Mouse (Mus musculus) neural tube, embryonic 12.5 days (tissue): ENCODE results near the gene Srrm1. TPM values are rescaled to one million over a fixed set of nuclear protein-coding genes. Genes with fewer than 3 reads are reported as not detected.

ENCODE experiments used
- ATAC-seq: fragments of 200-750 bp; cut with Nextera tagmentation; 2 replicates; pipeline ENCODE4 v1.8.0; 2017; ENCODE audit warnings: low read depth, mild to moderate bottlenecking, moderate TSS enrichment, moderate library complexity; ENCODE audit not compliant: low FRiP score
- H3K27ac ChIP-seq: fragments of 300-500 bp; sonication (generic); 2 replicates; pipeline ENCODE4 v1.5.1; 2016
- H3K27me3 ChIP-seq: fragments of 300-500 bp; sonication (generic); replicated peaks from 2 replicates; pipeline ENCODE4 v1.6.1; 2016; ENCODE audit warnings: mild to moderate bottlenecking
- H3K36me3 ChIP-seq: fragments of 300-500 bp; sonication (generic); 2 replicates; pipeline ENCODE4 v1.6.1; 2016; ENCODE audit warnings: mild to moderate bottlenecking
- H3K4me1 ChIP-seq: fragments of 300-500 bp; sonication (generic); 2 replicates; pipeline ENCODE4 v1.6.1; 2016
- H3K4me2 ChIP-seq: fragments of 300-500 bp; sonication (generic); replicated peaks from 2 replicates; pipeline ENCODE4 v1.6.1; 2016; ENCODE audit warnings: mild to moderate bottlenecking
- H3K4me3 ChIP-seq: fragments of 300-500 bp; sonication (generic); 2 replicates; pipeline ENCODE4 v1.5.1; 2016
- H3K9ac ChIP-seq: fragments of 300-500 bp; sonication (generic); 2 replicates; pipeline ENCODE4 v1.6.1; 2016; ENCODE audit warnings: mild to moderate bottlenecking
- H3K9me3 ChIP-seq: fragments of 300-500 bp; sonication (generic); 2 replicates; pipeline ENCODE4 v1.6.1; 2016; ENCODE audit warnings: mild to moderate bottlenecking
- WGBS: fragments of 180-500 bp; shearing (Covaris S2); methylation state at CpG from one replicate; pipeline ENCODE4 v1.1.7; 2016; 5-methylcytosine and 5-hydroxymethylcytosine counted together
- polyA plus RNA-seq: library from polyadenylated mRNA; unstranded; fragments of >200 nt; fragmentation: Nextera tagmentation; extraction: Ambion mirVana; gene quantifications from 2 replicates; pipeline ENCODE4 v1.2.1, GENCODE M21; 2016

The Srrm1 gene
- polyA plus RNA-seq, 1 experiment from 2014 or later = 191 TPM

DNA sequence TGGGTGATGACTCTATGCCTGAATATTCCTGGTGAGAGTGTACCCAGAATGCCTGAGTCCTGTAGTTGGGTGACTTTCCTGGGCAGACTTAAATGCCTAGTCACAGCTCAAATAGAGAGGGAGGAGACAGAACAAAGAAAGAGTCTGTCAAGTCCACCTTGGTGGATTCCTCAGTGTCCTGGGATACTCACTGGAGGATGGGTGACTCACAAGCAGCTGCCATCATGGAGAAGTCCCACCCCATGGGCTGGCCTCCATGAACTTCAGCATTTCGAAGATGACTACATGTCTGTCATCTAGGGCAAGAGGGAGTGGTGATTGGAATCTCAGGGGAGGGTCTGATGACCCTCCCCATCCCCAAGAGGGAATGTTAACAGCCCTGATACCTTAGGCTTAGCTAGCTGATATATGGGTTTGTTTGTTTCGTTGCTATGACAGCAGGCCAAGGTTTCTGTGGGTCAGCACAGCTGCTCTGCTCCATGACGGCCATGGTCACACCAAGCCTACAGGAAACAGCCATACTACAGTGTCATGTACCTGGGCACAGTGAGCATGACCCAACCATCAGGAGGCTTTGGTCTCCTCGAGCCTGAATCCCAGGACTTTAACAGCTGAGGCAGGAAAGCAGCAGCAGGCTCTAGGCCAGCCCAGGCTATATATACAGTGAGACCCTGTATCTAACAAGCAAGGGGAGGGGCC, 76.3 kb downstream of the Srrm1 start:
- Histone ChIP-seq H3K27me3 (0 out of 2 replicates have a peak, but pooled peaks cover 5% of the 10 kb centered on the region), H3K27ac (no peak overlapping the region), H3K9ac (no peak overlapping the region), H3K36me3 (no peaks in the 10 kb centered on the region), H3K9me3 (no peaks in the 10 kb centered on the region), H3K4me3 (no peak overlapping the region), H3K4me2 (no peak overlapping the region), H3K4me1 (peaks cover 11% of the 10 kb centered on the region; the same call in 1 of the 2 replicates)
- ATAC-seq = no peak
- 70% methylated on average over 4 of the region's 4 CpGs for WGBS

- no peaks in the 10 kb centered on the region for H3K36me3 ChIP-seq
- 76% methylated on average over 7 of the region's 7 CpGs for WGBS
- no peak overlapping the region for H3K27ac ChIP-seq
- H3K9ac ChIP-seq = no peak overlapping the region
- ATAC-seq = no peak
- 0 out of 2 replicates have a peak, but pooled peaks cover 5% of the 10 kb centered on the region for H3K27me3 ChIP-seq
- H3K9me3 ChIP-seq = no peaks in the 10 kb centered on the region
- H3K4me3 ChIP-seq = no peak overlapping the region
- H3K4me2 ChIP-seq = no peak overlapping the region
- peaks cover 27% of the 10 kb centered on the region for H3K4me1 ChIP-seq
Measured at GRCm38 (mm10) chr4:135274761-135275160, 78.4 kb downstream of the Srrm1 start.

DNA sequence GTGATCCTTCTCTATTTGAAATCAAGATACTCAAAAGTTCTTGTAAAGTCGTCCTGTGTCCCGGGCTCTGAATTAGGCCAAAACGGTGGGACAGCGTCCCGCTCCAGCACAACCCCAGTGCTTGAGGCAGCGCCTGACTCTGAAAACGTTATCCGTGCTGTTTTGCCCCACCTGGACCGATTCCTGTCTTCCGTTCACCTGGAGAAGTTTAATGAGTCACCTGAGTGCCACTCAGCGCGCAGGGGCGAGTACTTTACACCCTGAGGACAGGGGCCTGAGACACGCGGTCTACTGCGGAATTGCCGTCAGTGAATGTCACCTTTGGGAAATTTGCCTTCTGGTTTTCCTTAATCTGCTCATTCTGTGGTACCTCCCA, 79.8 kb downstream of the Srrm1 start:
- Histone ChIP-seq H3K4me1 (peaks cover 36% of the 10 kb centered on the region), H3K9ac (peak overlapping the region; percentile 33; the same call in 1 of the 2 replicates), H3K27me3 (0 out of 2 replicates have a peak, but pooled peaks cover 5% of the 10 kb centered on the region), H3K4me2 (peak overlapping the region; percentile 80), H3K36me3 (no peaks in the 10 kb centered on the region), H3K9me3 (no peaks in the 10 kb centered on the region), H3K4me3 (peak overlapping the region; percentile 66), H3K27ac (no peak overlapping the region)
- no peak for ATAC-seq
- WGBS = 3% methylated on average over 17 of the region's 17 CpGs

DNA sequence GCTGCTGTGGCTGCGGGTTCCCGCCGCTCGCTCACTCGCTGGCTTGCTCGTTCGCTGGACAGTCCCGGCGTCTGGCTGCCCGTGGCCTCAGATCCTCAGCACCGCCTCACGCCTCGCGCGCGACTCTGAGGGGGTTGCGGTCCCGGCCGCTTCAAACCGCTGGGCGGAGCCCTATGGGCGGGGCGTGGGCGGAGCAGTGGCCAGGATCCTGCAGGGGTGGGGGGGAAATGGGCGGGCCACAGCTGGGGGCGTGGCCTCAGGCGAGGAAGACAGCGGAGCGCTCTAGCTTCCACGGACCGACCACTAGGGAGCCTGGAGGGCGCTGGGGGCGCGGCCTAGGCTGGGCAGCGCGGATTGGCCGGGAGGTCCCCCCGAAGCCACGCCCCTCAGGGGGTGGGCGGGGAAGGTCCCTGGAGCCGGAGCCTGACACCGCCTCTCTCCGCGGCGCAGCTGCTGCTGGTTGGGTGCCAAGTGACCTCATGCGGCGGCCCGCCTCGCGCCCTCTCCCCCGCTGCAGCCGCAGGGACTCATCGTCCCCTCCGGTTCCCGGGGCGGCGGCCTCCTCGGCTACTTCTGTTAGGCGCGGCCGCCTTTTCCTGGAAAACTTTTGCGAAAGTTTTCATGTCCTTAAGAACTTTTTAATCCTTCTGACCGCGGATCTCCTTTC, 80.3 kb downstream of the Srrm1 start, which contains the start of gene Clic4:
TSS of gene Clic4 (minus strand) at position 175 of the 667 bp plus-strand sequence.
- H3K9ac ChIP-seq = peak within 1 kb of the TSS; percentile 87
- WGBS = under 1% methylated on average over 52 of the region's 64 CpGs
- peak within 1 kb of the TSS; percentile 80 for H3K4me2 ChIP-seq
- H3K4me1 ChIP-seq = peaks cover 42% of the 10 kb centered on the region
- H3K27ac ChIP-seq = peak within 1 kb of the TSS; percentile 93
- 0 out of 2 replicates have a peak, but pooled peaks cover 5% of the 10 kb centered on the region for H3K27me3 ChIP-seq
- H3K9me3 ChIP-seq = no peaks in the 10 kb centered on the region
- no peaks in the 10 kb centered on the region for H3K36me3 ChIP-seq
- peak within 1 kb of the TSS; percentile 66 for H3K4me3 ChIP-seq
- ATAC-seq = peak; percentile 98

GRCm38 (mm10) chr4:135271881-135272616, 81.1 kb downstream of the Srrm1 start:
- ATAC-seq = peak; percentile 74
- 0 out of 2 replicates have a peak, but pooled peaks cover 5% of the 10 kb centered on the region for H3K27me3 ChIP-seq
- H3K9ac ChIP-seq = peak overlapping the region; percentile 87
- H3K4me2 ChIP-seq = peak overlapping the region; percentile 80
- H3K9me3 ChIP-seq = no peaks in the 10 kb centered on the region
- peak overlapping the region; percentile 66 for H3K4me3 ChIP-seq
- H3K36me3 ChIP-seq = no peaks in the 10 kb centered on the region
- peaks cover 45% of the 10 kb centered on the region for H3K4me1 ChIP-seq
- under 1% methylated on average over 67 of the region's 67 CpGs for WGBS
- peak overlapping the region; percentile 93 for H3K27ac ChIP-seq

GRCm38 (mm10) chr4:135271419-135271828, 81.7 kb downstream of the Srrm1 start:
- peak overlapping the region; percentile 80 for H3K4me2 ChIP-seq
- H3K4me1 ChIP-seq = peaks cover 47% of the 10 kb centered on the region
- H3K27me3 ChIP-seq = 0 out of 2 replicates have a peak, but pooled peaks cover 5% of the 10 kb centered on the region
- peak overlapping the region; percentile 66 for H3K4me3 ChIP-seq
- no peak for ATAC-seq
- H3K9ac ChIP-seq = peak overlapping the region; percentile 87
- no peak overlapping the region for H3K27ac ChIP-seq
- no peaks in the 10 kb centered on the region for H3K9me3 ChIP-seq
- WGBS = 2% methylated on average over 20 of the region's 20 CpGs
- H3K36me3 ChIP-seq = no peaks in the 10 kb centered on the region

Other genes with a start within 250 kb of the Srrm1 start
- gene Runx3, start 232.7 kb downstream of the Srrm1 start, polyA plus RNA-seq = 1.6 and 2.1 TPM in 2 replicates
- 150 and 151 TPM in 2 replicates for gene Clic4, start 80.5 kb downstream of the Srrm1 start, polyA plus RNA-seq
- gene Ncmap, start 44.9 kb upstream of the Srrm1 start, polyA plus RNA-seq = 1.3 and 1.7 TPM in 2 replicates
- 21.7 and 22.2 TPM in 2 replicates for gene Rcan3, start 80.5 kb upstream of the Srrm1 start, polyA plus RNA-seq
- 0.41 TPM in 1 of 2 replicates, not detected in the other for gene Stpg1, start 141.5 kb upstream of the Srrm1 start, polyA plus RNA-seq
- 3.8 and 4.7 TPM in 2 replicates for gene Nipal3, start 141.7 kb upstream of the Srrm1 start, polyA plus RNA-seq
- 1.8 and 1.9 TPM in 2 replicates for gene Grhl3, start 220.3 kb upstream of the Srrm1 start, polyA plus RNA-seq